9 mouse cellular contexts compared by ENCODE assay signal in the genomic region with DNA sequence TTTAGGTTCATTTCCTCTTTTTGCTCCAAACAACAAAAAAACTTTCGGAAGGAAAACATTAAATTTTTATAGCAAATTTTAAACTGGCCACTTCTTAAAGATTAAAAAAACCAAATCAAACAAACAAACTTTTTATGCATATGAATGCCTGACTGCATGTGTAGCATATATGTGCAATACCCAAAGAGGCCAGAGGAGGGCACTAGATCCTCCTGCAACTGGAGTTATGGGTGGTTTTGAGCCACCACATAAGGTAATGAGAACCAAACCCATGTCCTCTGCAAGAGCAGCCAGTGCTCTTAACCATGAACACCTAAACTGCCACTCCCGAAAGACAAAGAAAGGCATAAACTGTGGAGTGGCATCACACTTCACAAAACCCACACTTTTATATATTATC. TPM values are rescaled to one million over a fixed set of nuclear protein-coding genes. Genes with fewer than 3 reads are reported as not detected.
DNase-seq lines count a peak whose midpoint lies in the region; ATAC-seq and TF ChIP-seq lines count a peak whose summit lies in the region.
"Had no signal": no experiment of that assay in that cellular context is flagged by ENCODE, and none has a peak within 500 bp of the region (broad histone marks: within the 10 kb centered on the region; RNA-seq: fewer than 3 reads in every experiment).

No protein-coding gene starts in this region.

- dilution Hi-C loops in CH12.LX (cut with MboI; ENCODE audit: extremely low pct_ligation_motif_present, extremely low pct_unique_long_range_greater_than_20kb, low sequenced_read_pairs), result no loop called here

- no peak overlapping the region for H3K27ac ChIP-seq in intestine, postnatal 0 days (ENCODE audit: low read depth, low read length)
- H3K27ac ChIP-seq in intestine, embryonic 16.5 days (ENCODE audit: low read length), result no peak overlapping the region
- H3K27ac ChIP-seq in CH12.LX (ENCODE audit: insufficient read depth, low read depth), result no peak overlapping the region
- H3K27ac ChIP-seq in hindbrain, postnatal 0 days, result no peak overlapping the region
- H3K27ac ChIP-seq in spleen, adult 2 months (ENCODE audit: insufficient read depth, low read length), result no peak overlapping the region

- H3K4me1 ChIP-seq in intestine, postnatal 0 days (replicated peaks; ENCODE audit: control insufficient read depth, insufficient read depth, low read length), result no peaks in the 10 kb centered on the region; the same call in 1 of the 2 replicates
- H3K4me1 ChIP-seq in intestine, embryonic 16.5 days (ENCODE audit: control insufficient read depth, insufficient read depth, low read length), result peaks cover 17% of the 10 kb centered on the region
- H3K4me1 ChIP-seq in CH12.LX (ENCODE audit: control insufficient read depth in 1 of 2, insufficient read depth in 2 of 2), result peaks cover 3 to 48% of the 10 kb centered on the region in 2 experiments
- peaks cover 3% of the 10 kb centered on the region; the same call in 1 of the 2 replicates for H3K4me1 ChIP-seq in hindbrain, postnatal 0 days (ENCODE audit: insufficient read depth, low read length)
- H3K4me1 ChIP-seq in spleen, adult 2 months (ENCODE audit: control insufficient read depth, insufficient read depth, insufficient read length), result peaks cover 15% of the 10 kb centered on the region

- TF ChIP-seq CTCF in intestine, postnatal 0 days (IDR thresholded peaks at IDR 0.05; ENCODE audit: low read depth), result peak; percentile 76
- TF ChIP-seq CTCF in CH12.LX (conservative IDR thresholded peaks at IDR 0.05 in 1 of 2, IDR thresholded peaks at IDR 0.05 in 1 of 2; ENCODE audit: low read depth in 2 of 2, low read length in 2 of 2), result peak; percentile 61 to 67
- TF ChIP-seq CTCF in hindbrain, postnatal 0 days (IDR thresholded peaks at IDR 0.05; ENCODE audit: low read depth), result peak; percentile 69
- TF ChIP-seq CTCF in spleen, adult 2 months (IDR thresholded peaks at IDR 0.05; ENCODE audit: extremely low read depth, insufficient read depth, insufficient read length, insufficient replicate concordance), result peak; percentile 17; the same call in 1 of the 2 replicates

- TF ChIP-seq POLR2A in CH12.LX (IDR thresholded peaks at IDR 0.05; ENCODE audit: low read depth, low read length), result no peak
- no peak for TF ChIP-seq POLR2A in spleen, adult 2 months (IDR thresholded peaks at IDR 0.05; ENCODE audit: low read depth, low read length)

- no peaks in the 10 kb centered on the region for H3K9me3 ChIP-seq in intestine, postnatal 0 days (ENCODE audit: control insufficient read depth)
- no peaks in the 10 kb centered on the region for H3K9me3 ChIP-seq in intestine, embryonic 16.5 days (ENCODE audit: control insufficient read depth, low read length)
- H3K9me3 ChIP-seq in CH12.LX (replicated peaks; ENCODE audit: low read length), result no peaks in the 10 kb centered on the region
- H3K9me3 ChIP-seq in hindbrain, postnatal 0 days (ENCODE audit: low read length), result no peaks in the 10 kb centered on the region
- H3K9me3 ChIP-seq: embryonic facial prominence, embryonic 12.5 days had no signal

- H3K4me2 ChIP-seq in intestine, postnatal 0 days (replicated peaks; ENCODE audit: low read depth), result no peak overlapping the region
- H3K4me2 ChIP-seq in intestine, embryonic 16.5 days (ENCODE audit: low read depth, low read length), result no peak overlapping the region
- no peak overlapping the region for H3K4me2 ChIP-seq in CH12.LX (ENCODE audit: insufficient read depth, low read depth, poor library complexity, severe bottlenecking)
- no peak overlapping the region for H3K4me2 ChIP-seq in hindbrain, postnatal 0 days (ENCODE audit: low read depth, low read length)
- H3K4me2 ChIP-seq: embryonic facial prominence, embryonic 12.5 days had no signal

- H3K36me3 ChIP-seq in intestine, postnatal 0 days (ENCODE audit: control insufficient read depth, insufficient read depth), result 0 out of 2 replicates have a peak, but pooled peaks cover 1% of the 10 kb centered on the region
- no peaks in the 10 kb centered on the region; the same call in 1 of the 2 replicates for H3K36me3 ChIP-seq in intestine, embryonic 16.5 days (ENCODE audit: control insufficient read depth, insufficient read depth, low read length)
- peaks cover 22 to 68% of the 10 kb centered on the region in 2 experiments for H3K36me3 ChIP-seq in CH12.LX (replicated peaks in 1 of 2; ENCODE audit: control insufficient read depth in 1 of 2, insufficient read depth in 1 of 2, low read length in 1 of 2)
- H3K36me3 ChIP-seq in hindbrain, postnatal 0 days (ENCODE audit: insufficient read depth, low read length), result peaks cover under 1% of the 10 kb centered on the region; the same call in 1 of the 2 replicates
- peaks cover 7% of the 10 kb centered on the region for H3K36me3 ChIP-seq in spleen, adult 2 months (ENCODE audit: control insufficient read depth, insufficient read depth, low read length)

- no peak for TF ChIP-seq EP300 in CH12.LX (IDR thresholded peaks at IDR 0.05; ENCODE audit: low read length)

- 92% methylated on average over 2 of the region's 2 CpGs for WGBS in intestine, postnatal 0 days
- WGBS in intestine, embryonic 16.5 days, result 93% methylated on average over 2 of the region's 2 CpGs
- WGBS in hindbrain, postnatal 0 days, result 93% methylated on average over 2 of the region's 2 CpGs
- 82% methylated on average over 2 of the region's 2 CpGs for WGBS in spleen, adult 2 months

- H3K27me3 ChIP-seq in intestine, postnatal 0 days (replicated peaks; ENCODE audit: control insufficient read depth, insufficient read depth, low read length), result no peaks in the 10 kb centered on the region
- no peaks in the 10 kb centered on the region for H3K27me3 ChIP-seq in intestine, embryonic 16.5 days (replicated peaks; ENCODE audit: control insufficient read depth, insufficient read depth, low read length)
- H3K27me3 ChIP-seq in CH12.LX (replicated peaks), result no peaks in the 10 kb centered on the region
- no peaks in the 10 kb centered on the region for H3K27me3 ChIP-seq in hindbrain, postnatal 0 days (ENCODE audit: insufficient read depth, low read length)
- no peaks in the 10 kb centered on the region for H3K27me3 ChIP-seq in spleen, adult 2 months (ENCODE audit: control insufficient read depth, insufficient read depth, low read length)
- H3K27me3 ChIP-seq: embryonic facial prominence, embryonic 12.5 days had no signal

- peaks cover 81% of the 10 kb centered on the region for H3K79me2 ChIP-seq in CH12.LX (replicated peaks; ENCODE audit: control insufficient read depth, extremely low read depth, insufficient read depth, poor library complexity, severe bottlenecking)

- peak; percentile 58 for DNase-seq in 416B (ENCODE audit: low read depth)
- DNase-seq in CH12.LX (ENCODE audit: extremely low read depth), result peak; percentile 58
- DNase-seq in hindbrain, postnatal 0 days (ENCODE audit: low spot score), result peak; percentile 49
- peak; percentile 26 to 34 for DNase-seq in spleen, adult 2 months (ENCODE audit: low read depth in 1 of 2, low spot score in 2 of 2)
- no peak for DNase-seq in frontal cortex, postnatal 14 days (ENCODE audit: low spot score in 2 of 2)

- no peak for ATAC-seq in intestine, postnatal 0 days
- ATAC-seq in intestine, embryonic 16.5 days, result no peak
- no peak for ATAC-seq in hindbrain, postnatal 0 days

- no peak overlapping the region for H3K9ac ChIP-seq in intestine, postnatal 0 days (ENCODE audit: low read depth, low read length)
- no peak overlapping the region for H3K9ac ChIP-seq in intestine, embryonic 16.5 days (ENCODE audit: low read depth, low read length)
- no peak overlapping the region for H3K9ac ChIP-seq in CH12.LX (ENCODE audit: insufficient read depth, low read depth)
- no peak overlapping the region for H3K9ac ChIP-seq in hindbrain, postnatal 0 days (replicated peaks; ENCODE audit: low read length)
- H3K9ac ChIP-seq: embryonic facial prominence, embryonic 12.5 days had no signal

- peak; percentile 13 for TF ChIP-seq RAD21 in CH12.LX (IDR thresholded peaks at IDR 0.05; ENCODE audit: low read depth, low read length)

- no peak overlapping the region for H3K4me3 ChIP-seq in intestine, postnatal 0 days (ENCODE audit: low read depth, low read length)
- H3K4me3 ChIP-seq in intestine, embryonic 16.5 days (ENCODE audit: low read length), result no peak overlapping the region
- no peak overlapping the region for H3K4me3 ChIP-seq in CH12.LX (replicated peaks in 1 of 3; ENCODE audit: low read depth in 2 of 3, low read length in 2 of 3, poor library complexity in 1 of 3)
- H3K4me3 ChIP-seq in hindbrain, postnatal 0 days (ENCODE audit: low read length), result no peak overlapping the region
- H3K4me3 ChIP-seq in spleen, adult 2 months (ENCODE audit: extremely low read depth, insufficient read depth, insufficient read length), result no peak overlapping the region
- H3K4me3 ChIP-seq: embryonic facial prominence, embryonic 12.5 days had no signal

- in situ Hi-C loops in CH12.LX (cut with MboI; ENCODE audit: low pct_ligation_motif_present, low pct_unique_long_range_greater_than_20kb, low sequenced_read_pairs), result no loop called here

RNA-seq across cellular contexts. Expression of gene Nap1l4, which starts 4.5 kb away (rescaled TPM):
- polyA plus RNA-seq in intestine, postnatal 0 days (2015; fragmentation: Nextera tagmentation; extraction: Ambion mirVana), result 79.9 and 85.0 TPM in 2 replicates
- 175 and 192 TPM in 2 replicates for polyA plus RNA-seq in intestine, embryonic 16.5 days (2015; fragmentation: Nextera tagmentation; extraction: Ambion mirVana)
- total RNA-seq in CH12.LX (2012; rRNA removed) (121 and 139 TPM in 2 replicates), CH12.LX (2014; rRNA removed) (168 and 175 TPM in 2 replicates)
- polyA plus RNA-seq in CH12.LX (2012; ENCODE audit: insufficient read length, low read depth), result 154 and 209 TPM in 2 replicates
- 139 and 140 TPM in 2 replicates for total RNA-seq in hindbrain, postnatal 0 days (2014; rRNA removed)
- polyA plus RNA-seq in hindbrain, postnatal 0 days (2015; fragmentation: Nextera tagmentation; extraction: Ambion mirVana), result 251 and 253 TPM in 2 replicates
- 50.0 and 50.1 TPM in 2 replicates for polyA plus RNA-seq in spleen, adult 2 months (2012; rRNA removed)

RNA-seq across cellular contexts. Expression of gene Phlda2, which starts 41.4 kb away (rescaled TPM):
- 1.0 and 1.3 TPM in 2 replicates for polyA plus RNA-seq in intestine, postnatal 0 days (2015; fragmentation: Nextera tagmentation; extraction: Ambion mirVana)
- polyA plus RNA-seq in intestine, embryonic 16.5 days (2015; fragmentation: Nextera tagmentation; extraction: Ambion mirVana), result 11.7 and 16.1 TPM in 2 replicates
- total RNA-seq in CH12.LX (2012; rRNA removed), result not detected in 2 replicates
- total RNA-seq in CH12.LX (2014; rRNA removed), result not detected in 2 replicates
- not detected in 2 replicates for polyA plus RNA-seq in CH12.LX (2012; ENCODE audit: insufficient read length, low read depth)
- total RNA-seq in hindbrain, postnatal 0 days (2014; rRNA removed), result 0.52 TPM in 1 of 2 replicates, not detected in the other
- polyA plus RNA-seq in hindbrain, postnatal 0 days (2015; fragmentation: Nextera tagmentation; extraction: Ambion mirVana), result 0.66 and 0.73 TPM in 2 replicates
- 0.37 and 1.2 TPM in 2 replicates for polyA plus RNA-seq in spleen, adult 2 months (2012; rRNA removed)
- total RNA-seq: left cerebral cortex, postnatal 14 days had no signal

RNA-seq across cellular contexts. Expression of gene Cars, which starts 55.5 kb away (rescaled TPM):
- 19.3 and 21.1 TPM in 2 replicates for polyA plus RNA-seq in intestine, postnatal 0 days (2015; fragmentation: Nextera tagmentation; extraction: Ambion mirVana)
- 56.4 and 62.8 TPM in 2 replicates for polyA plus RNA-seq in intestine, embryonic 16.5 days (2015; fragmentation: Nextera tagmentation; extraction: Ambion mirVana)
- total RNA-seq in CH12.LX (2012; rRNA removed) (162 and 222 TPM in 2 replicates), CH12.LX (2014; rRNA removed) (99.0 and 118 TPM in 2 replicates)
- polyA plus RNA-seq in CH12.LX (2012; ENCODE audit: insufficient read length, low read depth), result 170 and 184 TPM in 2 replicates
- 32.4 and 35.4 TPM in 2 replicates for total RNA-seq in hindbrain, postnatal 0 days (2014; rRNA removed)
- polyA plus RNA-seq in hindbrain, postnatal 0 days (2015; fragmentation: Nextera tagmentation; extraction: Ambion mirVana), result 65.4 and 73.8 TPM in 2 replicates
- polyA plus RNA-seq in spleen, adult 2 months (2012; rRNA removed), result 12.0 and 12.2 TPM in 2 replicates

Comparison
In these comparisons a context has a peak if more than half of its experiments do, and no peak if none do; other contexts are left out.
1. CTCF ChIP-seq: peak in every context shown above with its lines; median percentile 76 in intestine, postnatal 0 days; 69 in hindbrain, postnatal 0 days; 64 in CH12.LX; 17 in spleen, adult 2 months.
2. DNase-seq: peak in 416B (single experiment), CH12.LX (single experiment), hindbrain, postnatal 0 days (single experiment) and spleen, adult 2 months (2 of 2); none in frontal cortex, postnatal 14 days (0 of 2).